Mouse (Mus musculus) liver, adult 2 months (tissue): ENCODE data around the gene Prim2. TPM values are rescaled to one million over a fixed set of nuclear protein-coding genes. Genes with fewer than 3 reads are reported as not detected.

ENCODE experiments used
- DNase-seq: peaks from one replicate; pipeline ENCODE4 v3.0.0-alpha.2; 2011; ENCODE audit warnings: low read depth, low spot score; ENCODE audit errors: extremely low read depth
- H3K27ac ChIP-seq: fragments of 200-500 bp; replicated peaks from 2 replicates; pipeline ENCODE4 v1.5.1; 2012; ENCODE audit warnings: low read depth, mild to moderate bottlenecking, control low read depth, inconsistent platforms, low read length; ENCODE audit not compliant: insufficient read depth
- H3K27me3 ChIP-seq: fragments of 200-500 bp; 2 replicates; pipeline ENCODE4 v1.6.1; 2012; ENCODE audit warnings: mild to moderate bottlenecking, moderate library complexity, low read length, inconsistent platforms; ENCODE audit not compliant: control insufficient read depth, insufficient read depth
- H3K36me3 ChIP-seq: fragments of 200-500 bp; 2 replicates; pipeline ENCODE4 v1.6.1; 2012; ENCODE audit warnings: low read length, inconsistent platforms; ENCODE audit not compliant: control insufficient read depth, insufficient read depth
- H3K4me1 ChIP-seq: fragments of 200-500 bp; 2 replicates; pipeline ENCODE4 v1.6.1; 2011; ENCODE audit warnings: low read length; ENCODE audit not compliant: control insufficient read depth, insufficient read depth
- H3K4me3 ChIP-seq: fragments of 200-500 bp; 2 replicates; pipeline ENCODE4 v1.5.1; 2011; ENCODE audit warnings: low read depth, mild to moderate bottlenecking, control low read depth, low read length, moderate library complexity; ENCODE audit not compliant: insufficient read depth
- H3K79me2 ChIP-seq: fragments of 200-500 bp; 2 replicates; pipeline ENCODE4 v1.6.1; 2012; ENCODE audit warnings: inconsistent platforms, mild to moderate bottlenecking, low read length, moderate library complexity; ENCODE audit not compliant: control insufficient read depth, insufficient read depth
- H3K9ac ChIP-seq: fragments of 200-500 bp; 2 replicates; pipeline ENCODE4 v1.6.1; 2012; ENCODE audit warnings: low read depth, mild to moderate bottlenecking, control low read depth, inconsistent platforms, low read length
- CTCF ChIP-seq: fragments of 200-500 bp; IDR thresholded peaks from 2 replicates; pipeline ENCODE4 v1.5.1; 2011; ENCODE audit warnings: low read depth, low read length, control low read depth
- POLR2A ChIP-seq: fragments of 200-500 bp; IDR thresholded peaks from 2 replicates; pipeline ENCODE4 v1.6.1; 2011; ENCODE audit warnings: low read length, control low read depth; ENCODE audit not compliant: insufficient read depth; ENCODE audit errors: extremely low read depth
- WGBS: fragments of 180-500 bp; shearing (Covaris S2); methylation state at CpG from one replicate; pipeline ENCODE4 v1.1.7; 2018; 5-methylcytosine and 5-hydroxymethylcytosine counted together
- polyA plus RNA-seq: library from polyadenylated mRNA; depleted of rRNA; stranded (reverse); fragments of >200 nt; gene quantifications from 2 replicates; pipeline ENCODE4 v1.2.3, GENCODE M21; 2012
- total RNA-seq: library from RNA; depleted of rRNA; stranded (reverse); fragments of >200 nt; gene quantifications from 2 replicates; pipeline ENCODE4 v1.2.3, GENCODE M21; 2014

Gene Prim2
- total and polyA plus RNA-seq, 2 experiments = 1.2 to 5.1 TPM

- Histone ChIP-seq H3K36me3 (no peaks in the 10 kb centered on the region), H3K79me2 (no peaks in the 10 kb centered on the region), H3K27me3 (no peaks in the 10 kb centered on the region), H3K27ac (no peak overlapping the region), H3K9ac (no peak overlapping the region), H3K4me1 (no peaks in the 10 kb centered on the region), H3K4me3 (no peak overlapping the region)
- no peak for DNase-seq
- no peak for TF ChIP-seq POLR2A
- TF ChIP-seq CTCF = no peak
- WGBS = 92% methylated on average over 7 of the region's 7 CpGs
These were observed 11.3 kb upstream of the Prim2 start for GRCm38 (mm10) chr1:33680890-33681289.

DNA sequence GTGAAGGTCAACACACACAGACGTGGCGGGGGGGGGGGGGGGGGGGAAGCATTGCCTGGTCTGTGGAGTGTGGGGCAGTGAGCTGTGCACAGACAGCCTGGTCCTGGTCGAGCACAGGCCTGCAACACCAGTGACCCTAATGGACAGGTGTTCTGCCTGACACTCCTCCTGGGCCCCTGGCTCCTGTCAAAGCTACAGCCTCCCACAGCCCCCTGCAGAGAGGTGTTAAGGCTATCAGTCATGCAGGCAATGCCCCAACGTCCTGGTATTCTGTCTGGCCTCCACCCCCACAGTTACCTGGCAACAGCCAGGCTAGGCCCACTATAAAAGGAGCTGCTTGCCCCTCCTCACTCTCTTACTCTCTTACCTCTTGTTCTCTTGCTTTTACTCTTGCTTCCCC lies 10.8 kb upstream of the Prim2 start:
- Histone ChIP-seq H3K4me3 (no peak overlapping the region), H3K36me3 (no peaks in the 10 kb centered on the region), H3K9ac (no peak overlapping the region), H3K4me1 (no peaks in the 10 kb centered on the region), H3K79me2 (no peaks in the 10 kb centered on the region), H3K27ac (no peak overlapping the region), H3K27me3 (no peaks in the 10 kb centered on the region)
- TF ChIP-seq POLR2A = no peak
- no peak for TF ChIP-seq CTCF
- no peak for DNase-seq
- 71% methylated on average over 4 of the region's 4 CpGs for WGBS

DNA sequence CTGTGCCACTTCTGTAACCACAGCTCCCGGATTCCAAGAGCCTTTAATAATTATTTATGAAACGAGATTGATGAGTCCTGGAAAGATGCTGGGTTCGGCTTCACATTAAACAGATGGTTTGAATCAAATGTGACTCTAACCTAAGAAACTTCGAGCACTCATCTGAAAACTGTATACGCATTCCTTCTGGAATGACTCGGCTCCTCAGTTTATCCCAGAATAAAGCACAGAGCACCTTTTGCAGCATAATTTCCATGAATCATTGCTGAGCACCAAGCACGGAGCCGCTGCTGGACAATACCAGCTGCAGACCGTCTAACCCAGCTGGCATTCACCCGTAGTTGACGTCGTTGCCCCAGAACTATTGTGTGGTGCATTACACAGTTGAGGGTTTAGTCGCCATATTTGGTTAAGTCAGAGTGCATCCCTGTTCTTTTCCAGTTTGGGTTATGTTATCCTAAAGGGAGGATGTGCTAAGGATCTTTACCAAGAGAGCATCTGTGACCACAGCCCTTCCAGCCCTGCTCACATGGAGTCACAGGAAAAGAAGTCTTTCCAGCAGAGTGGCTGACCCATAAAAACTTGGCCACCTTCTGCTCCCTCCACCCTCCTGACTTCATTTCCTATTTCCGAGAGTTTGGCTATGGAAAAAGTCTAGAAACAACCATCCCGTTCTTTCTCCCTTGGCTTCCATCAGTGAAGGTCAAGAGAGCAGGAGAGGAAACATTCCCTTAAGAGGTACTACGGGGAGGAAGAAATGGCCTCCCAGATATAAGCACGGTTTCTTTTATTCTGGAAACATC lies 3.8 kb upstream of the Prim2 start:
- Histone ChIP-seq H3K36me3 (no peaks in the 10 kb centered on the region), H3K4me1 (0 out of 2 replicates have a peak, but pooled peaks cover 2% of the 10 kb centered on the region), H3K9ac (no peak overlapping the region), H3K79me2 (no peaks in the 10 kb centered on the region), H3K27me3 (no peaks in the 10 kb centered on the region), H3K27ac (no peak overlapping the region), H3K4me3 (no peak overlapping the region)
- TF ChIP-seq CTCF (no peak), POLR2A (no peak)
- 78% methylated on average over 17 of the region's 17 CpGs for WGBS
- no peak for DNase-seq

DNA sequence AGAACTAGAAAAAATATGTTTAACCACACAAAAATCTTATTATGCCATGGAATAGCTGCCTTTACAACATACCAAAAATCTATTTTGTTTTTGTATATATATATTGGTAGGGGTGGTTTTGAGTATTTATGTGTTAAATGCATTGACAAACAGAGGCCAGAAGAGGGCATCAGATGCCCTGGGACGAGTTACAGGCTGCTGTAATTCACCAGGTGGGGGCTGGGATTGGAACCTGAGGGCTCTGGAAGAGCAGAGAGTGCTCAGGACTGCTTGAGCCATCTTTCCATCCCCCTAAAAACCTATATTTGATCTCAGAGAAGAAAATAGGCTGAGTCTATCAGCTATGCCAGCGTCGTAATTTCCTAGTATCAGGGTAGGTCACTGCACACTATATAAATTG lies 2.9 kb upstream of the Prim2 start:
- WGBS = 28% methylated on average over 3 of the region's 3 CpGs
- Histone ChIP-seq H3K4me3 (no peak overlapping the region), H3K36me3 (no peaks in the 10 kb centered on the region), H3K9ac (no peak overlapping the region), H3K27ac (no peak overlapping the region), H3K79me2 (no peaks in the 10 kb centered on the region), H3K27me3 (no peaks in the 10 kb centered on the region), H3K4me1 (0 out of 2 replicates have a peak, but pooled peaks cover 2% of the 10 kb centered on the region)
- peak; percentile 5 for DNase-seq
- TF ChIP-seq CTCF (peak; percentile 35; the same call in 1 of the 2 replicates), POLR2A (no peak)

DNA sequence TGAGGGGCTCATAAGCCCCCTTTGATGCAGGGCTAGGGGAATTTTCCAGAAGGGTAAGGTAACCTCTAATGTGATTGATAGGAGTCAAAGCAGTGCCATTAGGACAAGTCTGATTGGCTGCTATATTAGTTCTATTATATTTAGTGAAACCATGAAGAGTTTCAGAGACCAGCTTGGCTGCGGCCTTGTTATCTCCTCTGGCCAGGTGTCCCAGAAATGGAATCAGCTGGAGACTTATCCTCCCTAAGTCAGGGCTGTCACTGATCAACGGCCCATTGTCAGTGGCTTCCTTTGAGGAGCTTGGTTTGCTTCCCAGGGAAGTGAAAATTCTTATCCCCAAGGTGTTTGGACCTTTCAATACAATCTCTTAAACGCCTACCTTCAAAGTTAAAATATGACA lies 2.5 kb upstream of the Prim2 start:
- TF ChIP-seq POLR2A = no peak
- no peak for TF ChIP-seq CTCF
- Histone ChIP-seq H3K4me1 (0 out of 2 replicates have a peak, but pooled peaks cover 2% of the 10 kb centered on the region), H3K4me3 (no peak overlapping the region), H3K9ac (no peak overlapping the region), H3K79me2 (no peaks in the 10 kb centered on the region), H3K27me3 (no peaks in the 10 kb centered on the region), H3K27ac (no peak overlapping the region), H3K36me3 (no peaks in the 10 kb centered on the region)
- 69% methylated on average over 3 of the region's 3 CpGs for WGBS
- DNase-seq = no peak

GRCm38 (mm10) chr1:33671441-33671840 lies 1.8 kb upstream of the Prim2 start:
- H3K27ac ChIP-seq = no peak overlapping the region
- TF ChIP-seq POLR2A (no peak), CTCF (no peak)
- no peaks in the 10 kb centered on the region for H3K27me3 ChIP-seq
- no peaks in the 10 kb centered on the region for H3K36me3 ChIP-seq
- peak; percentile 10 for DNase-seq
- no peak overlapping the region for H3K4me3 ChIP-seq
- no peak overlapping the region for H3K9ac ChIP-seq
- H3K79me2 ChIP-seq = no peaks in the 10 kb centered on the region
- 0 out of 2 replicates have a peak, but pooled peaks cover 2% of the 10 kb centered on the region for H3K4me1 ChIP-seq
- WGBS = 43% methylated on average over 5 of the region's 5 CpGs
